Mouse (Mus musculus) G1E (cell line): Measurements from ENCODE around the gene Prl2c5. TPM values are rescaled to one million over a fixed set of nuclear protein-coding genes. Genes with fewer than 3 reads are reported as not detected.
"Not testable (repeated sequence)": the region's sequence is repeated elsewhere in the genome, so short reads cannot be mapped to it uniquely, and the experiment has no call there.

ENCODE experiments used
- ATAC-seq: 2 replicates; pipeline ENCODE4 v1.8.0; 2016; ENCODE audit warnings: mild to moderate bottlenecking; ENCODE audit not compliant: insufficient number of reproducible peaks, poor library complexity, low FRiP score, severe bottlenecking; ENCODE audit errors: extremely low read depth
- DNase-seq: peaks from one replicate; pipeline ENCODE4 v3.0.0; 2012; ENCODE audit warnings: low spot score
- H3K27me3 ChIP-seq: 2 replicates; pipeline ENCODE4 v1.6.1; 2012; ENCODE audit warnings: mild to moderate bottlenecking, low read length, inconsistent platforms; ENCODE audit not compliant: insufficient read depth
- H3K36me3 ChIP-seq: replicated peaks from 2 replicates; pipeline ENCODE3; 2012; ENCODE audit warnings: mild to moderate bottlenecking, inconsistent platforms
- H3K4me1 ChIP-seq: 2 replicates; pipeline ENCODE4 v1.6.1; 2012; ENCODE audit warnings: low read depth, low read length, inconsistent platforms, mixed read lengths; ENCODE audit not compliant: insufficient read depth
- H3K4me3 ChIP-seq: 2 replicates; pipeline ENCODE4 v1.5.1; 2012; ENCODE audit warnings: low read depth, mild to moderate bottlenecking, inconsistent platforms, low read length, moderate library complexity, mixed read lengths
- H3K9me3 ChIP-seq: replicated peaks from 2 replicates; pipeline ENCODE4 v1.6.1; 2012; ENCODE audit warnings: inconsistent platforms
- polyA plus RNA-seq: library from polyadenylated mRNA; stranded (reverse); fragments of >175 nt; gene quantifications from 2 replicates; pipeline ENCODE4 v1.2.3, GENCODE M21; 2012
- total RNA-seq, 2 experiments: library from RNA; stranded (forward) in 1 of 2; stranded (reverse) in 1 of 2; fragments of 200-1000 nt in 1 of 2; fragments of >200 nt in 1 of 2; fragmentation: Nextera tagmentation in 1 of 2; gene quantifications; 2 replicates each; pipeline ENCODE4 v1.2.3; 2014 to 2017

The Prl2c5 gene
- total RNA-seq (2014; fragmentation: Nextera tagmentation) = not detected in 2 replicates
- not detected in 2 replicates for total RNA-seq (2017)
- not detected in 2 replicates for polyA plus RNA-seq

- H3K9me3 ChIP-seq, H3K4me1 ChIP-seq, H3K27me3 ChIP-seq, H3K36me3 ChIP-seq, DNase-seq, H3K4me3 ChIP-seq, ATAC-seq: not testable (repeated sequence)
Observed at GRCm38 (mm10) chr13:13182415-13182814, at the start of gene Prl2c5. TSS of gene Prl2c5 (plus strand) at chr13:13182715.

GRCm38 (mm10) chr13:13162777-13163485, 19.6 kb upstream of the Prl2c5 start:
- not testable (repeated sequence) for DNase-seq, H3K36me3 ChIP-seq, H3K27me3 ChIP-seq, H3K4me1 ChIP-seq, H3K4me3 ChIP-seq, H3K9me3 ChIP-seq
- peak; percentile 22; the same call in 1 of the 2 replicates for ATAC-seq

- ATAC-seq = peak; percentile 49
- H3K4me1 ChIP-seq, H3K4me3 ChIP-seq, H3K27me3 ChIP-seq, H3K9me3 ChIP-seq, H3K36me3 ChIP-seq, DNase-seq: not testable (repeated sequence)
Observed at GRCm38 (mm10) chr13:13168631-13169030, 13.9 kb upstream of the Prl2c5 start.

GRCm38 (mm10) chr13:13173616-13174136, 8.8 kb upstream of the Prl2c5 start:
- H3K36me3 ChIP-seq, H3K27me3 ChIP-seq, ATAC-seq, DNase-seq, H3K4me3 ChIP-seq, H3K4me1 ChIP-seq, H3K9me3 ChIP-seq: not testable (repeated sequence)

GRCm38 (mm10) chr13:13175736-13176135, 6.8 kb upstream of the Prl2c5 start:
- not testable (repeated sequence) for DNase-seq

GRCm38 (mm10) chr13:13211168-13211567, 28.7 kb downstream of the Prl2c5 start:
- H3K4me3 ChIP-seq, DNase-seq, H3K4me1 ChIP-seq, H3K36me3 ChIP-seq, H3K27me3 ChIP-seq, ATAC-seq, H3K9me3 ChIP-seq: not testable (repeated sequence)

More at GRCm38 (mm10) chr13:13175736-13176135, 6.8 kb upstream of the Prl2c5 start:
- not testable (repeated sequence) for H3K9me3 ChIP-seq, H3K4me1 ChIP-seq, H3K36me3 ChIP-seq, H3K4me3 ChIP-seq, ATAC-seq, H3K27me3 ChIP-seq

GRCm38 (mm10) chr13:13216363-13216762, 33.8 kb downstream of the Prl2c5 start:
- H3K36me3 ChIP-seq, DNase-seq, H3K4me3 ChIP-seq, H3K9me3 ChIP-seq, H3K27me3 ChIP-seq, H3K4me1 ChIP-seq, ATAC-seq: not testable (repeated sequence)

- not testable (repeated sequence) for H3K36me3 ChIP-seq, H3K4me1 ChIP-seq, H3K4me3 ChIP-seq, H3K27me3 ChIP-seq, DNase-seq, H3K9me3 ChIP-seq, ATAC-seq
Observed at GRCm38 (mm10) chr13:13220231-13220630, 37.7 kb downstream of the Prl2c5 start.

GRCm38 (mm10) chr13:13237456-13237855, 54.9 kb downstream of the Prl2c5 start:
- not testable (repeated sequence) for H3K9me3 ChIP-seq, H3K4me1 ChIP-seq, H3K36me3 ChIP-seq, DNase-seq, H3K4me3 ChIP-seq, H3K27me3 ChIP-seq
- peak; percentile 40 for ATAC-seq

Other genes with a start within 250 kb of the Prl2c5 start
- not detected in 2 replicates for gene Prl2c2, start 177.3 kb upstream of the Prl2c5 start, total RNA-seq (2014; fragmentation: Nextera tagmentation)
- not detected in 2 replicates for gene Prl2c2, start 177.3 kb upstream of the Prl2c5 start, total RNA-seq (2017)
- not detected in 2 replicates for gene Prl2c2, start 177.3 kb upstream of the Prl2c5 start, polyA plus RNA-seq
- not detected in 2 replicates for gene Gpr137b, start 211.3 kb downstream of the Prl2c5 start, total RNA-seq (2014; fragmentation: Nextera tagmentation)
- gene Gpr137b, start 211.3 kb downstream of the Prl2c5 start, total RNA-seq (2017) = 0.12 and 0.27 TPM in 2 replicates
- not detected in 2 replicates for gene Gpr137b, start 211.3 kb downstream of the Prl2c5 start, polyA plus RNA-seq